Mouse (Mus musculus): ENCODE data around the gene Cops7b. TPM values are rescaled to one million over a fixed set of nuclear protein-coding genes. Genes with fewer than 3 reads are reported as not detected.

Cops7b gene
- polyA plus RNA-seq, 1 experiment from 2014 or later: 32.6 TPM

DNA sequence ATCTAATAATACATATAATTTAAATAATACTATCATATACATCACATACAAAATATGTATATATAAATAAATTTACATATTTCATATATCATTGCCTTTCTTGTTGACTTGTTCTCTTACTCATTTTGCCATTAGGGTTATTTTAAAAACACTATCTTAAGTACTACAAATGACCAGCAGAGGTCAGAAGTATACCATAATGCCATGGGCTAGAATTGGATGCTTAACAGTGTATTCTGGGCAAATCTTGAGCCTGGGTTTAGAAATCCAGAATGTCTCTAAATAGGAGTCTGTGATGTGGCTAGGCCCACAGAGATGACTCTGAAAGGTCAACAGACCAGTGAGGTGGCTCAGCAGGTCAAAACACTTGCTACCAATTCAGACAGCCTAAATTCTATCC, 31.6 kb downstream of the Cops7b start:
- Histone ChIP-seq H3K9ac (ENCODE audit: low read length) (no peak overlapping the region), H3K4me1 (ENCODE audit: control insufficient read depth, insufficient read depth, low read length) (no peaks in the 10 kb centered on the region), H3K27ac (ENCODE audit: low read length) (no peak overlapping the region), H3K36me3 (ENCODE audit: control insufficient read depth, insufficient read depth, low read length) (no peaks in the 10 kb centered on the region), H3K27me3 (ENCODE audit: control insufficient read depth, insufficient read depth, low read length) (no peaks in the 10 kb centered on the region), H3K4me2 (ENCODE audit: low read depth, low read length) (no peak overlapping the region), H3K9me3 (replicated peaks; ENCODE audit: control insufficient read depth, low read length) (no peaks in the 10 kb centered on the region), H3K4me3 (replicated peaks; ENCODE audit: low read length) (no peak overlapping the region)
- ATAC-seq (ENCODE audit: insufficient read depth, low FRiP score): no peak

DNA sequence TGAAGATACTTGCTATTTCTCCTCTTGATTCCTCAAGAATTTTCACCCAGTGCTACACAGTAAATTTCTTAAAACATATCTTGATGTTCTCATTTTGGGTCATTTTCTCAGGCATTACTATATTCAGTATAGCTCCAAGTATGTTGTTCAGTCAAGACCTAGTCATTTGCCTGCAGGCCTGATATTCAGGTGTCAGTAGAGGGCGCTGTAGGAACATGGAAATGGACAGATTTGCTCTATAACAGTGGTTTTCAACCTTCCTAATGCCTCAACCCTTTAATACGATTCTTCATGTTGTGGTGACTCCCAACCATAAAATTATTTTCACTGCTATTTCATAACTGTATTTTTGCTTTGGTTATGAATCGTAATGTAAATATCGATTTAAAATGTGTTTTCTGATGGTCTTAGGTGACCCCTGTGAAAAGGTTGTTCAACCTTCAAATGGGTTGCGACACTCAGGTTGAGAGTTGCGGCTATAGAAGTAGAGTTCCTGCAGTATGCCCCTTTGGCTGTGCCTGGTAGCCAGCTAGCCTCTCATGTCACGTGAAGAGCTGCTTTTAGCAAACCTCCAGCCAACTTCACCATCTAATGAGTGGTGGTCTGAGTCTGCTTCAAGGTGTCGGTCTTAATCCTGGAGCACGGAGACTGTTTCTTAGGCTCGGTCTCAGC, 35.9 kb downstream of the Cops7b start:
- no peaks in the 10 kb centered on the region for H3K9me3 ChIP-seq (replicated peaks; ENCODE audit: control insufficient read depth, low read length)
- no peak overlapping the region for H3K9ac ChIP-seq (ENCODE audit: low read length)
- no peak overlapping the region for H3K4me3 ChIP-seq (replicated peaks; ENCODE audit: low read length)
- no peaks in the 10 kb centered on the region for H3K36me3 ChIP-seq (ENCODE audit: control insufficient read depth, insufficient read depth, low read length)
- 56% methylated on average over 10 of the region's 10 CpGs for WGBS
- no peaks in the 10 kb centered on the region for H3K27me3 ChIP-seq (ENCODE audit: control insufficient read depth, insufficient read depth, low read length)
- ATAC-seq (ENCODE audit: insufficient read depth, low FRiP score): 0 out of 2 replicates have a peak, but pooled peaks have one; percentile 51
- no peak overlapping the region for H3K27ac ChIP-seq (ENCODE audit: low read length)
- H3K4me2 ChIP-seq (ENCODE audit: low read depth, low read length): no peak overlapping the region
- peaks cover 4% of the 10 kb centered on the region; the same call in 1 of the 2 replicates for H3K4me1 ChIP-seq (ENCODE audit: control insufficient read depth, insufficient read depth, low read length)

DNA sequence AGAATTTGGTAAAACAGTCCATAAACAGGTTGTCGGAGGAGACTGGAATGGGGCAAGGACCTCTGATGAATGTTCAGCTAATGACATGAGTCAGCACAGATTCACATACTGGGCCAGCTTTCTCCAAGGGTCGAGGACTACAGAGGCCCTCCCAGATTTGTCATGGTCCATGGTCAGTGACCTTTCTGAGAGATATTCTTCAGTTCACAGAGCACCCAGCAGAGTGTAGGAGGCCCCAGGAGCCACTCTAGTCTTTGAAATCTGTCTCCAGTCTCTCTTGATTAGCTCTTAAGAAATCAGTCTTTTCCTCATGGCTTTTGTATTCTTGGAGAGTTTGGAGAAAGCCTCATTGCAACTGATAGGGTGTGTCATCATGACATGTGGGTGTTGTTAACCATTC, 39.6 kb downstream of the Cops7b start:
- 67% methylated on average over 2 of the region's 2 CpGs for WGBS
- H3K27me3 ChIP-seq (ENCODE audit: control insufficient read depth, insufficient read depth, low read length): no peaks in the 10 kb centered on the region

DNA sequence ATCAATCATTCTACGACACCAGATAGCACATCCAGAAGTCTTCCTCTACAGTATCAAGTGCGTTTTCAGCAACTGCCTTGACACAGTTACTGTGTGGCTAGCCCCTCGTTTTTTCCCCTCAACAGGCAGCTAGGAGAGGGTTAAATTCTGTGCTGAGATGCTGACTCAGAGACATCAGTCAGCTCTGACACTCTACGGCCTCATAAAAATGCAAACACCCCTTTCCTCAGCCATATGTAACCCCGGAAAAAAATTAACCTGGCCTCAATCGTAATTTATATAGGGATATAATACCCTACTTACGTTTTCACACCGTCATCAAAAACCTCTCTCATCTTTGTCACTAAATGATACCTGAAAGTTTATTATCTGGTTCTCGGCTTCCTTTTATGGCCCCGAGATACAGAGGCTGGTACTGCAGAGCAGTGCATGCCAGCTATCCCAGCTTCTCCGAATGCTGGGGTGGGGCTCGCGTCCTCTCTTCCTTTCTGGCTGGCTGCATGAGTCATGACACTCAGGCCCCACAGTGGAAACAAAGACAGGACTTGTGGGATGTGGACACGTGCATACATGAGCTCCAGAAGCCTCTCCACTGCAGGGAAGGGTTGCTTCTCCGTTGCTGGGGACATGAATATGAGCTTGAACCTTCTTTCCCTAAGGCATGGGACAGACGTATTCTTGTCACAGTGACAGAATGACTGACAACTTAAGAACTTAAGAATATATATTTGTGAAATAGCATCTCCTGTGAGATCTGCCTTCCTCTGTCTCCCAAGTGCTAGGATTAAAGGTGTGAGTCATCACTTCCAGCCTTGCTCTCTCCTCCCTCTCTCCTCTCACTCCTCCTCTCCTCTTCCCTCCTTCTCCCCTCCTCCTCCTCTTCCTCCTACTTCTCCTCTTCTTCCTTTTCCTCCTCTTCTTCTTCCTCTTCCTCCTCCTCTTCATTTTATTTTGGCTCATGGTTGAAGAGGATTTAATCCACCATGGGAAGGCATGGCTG, 40.6 kb downstream of the Cops7b start:
- 0 out of 2 replicates have a peak, but pooled peaks have one; percentile 44 for ATAC-seq (ENCODE audit: insufficient read depth, low FRiP score)
- H3K4me3 ChIP-seq (replicated peaks; ENCODE audit: low read length): no peak overlapping the region
- no peaks in the 10 kb centered on the region for H3K36me3 ChIP-seq (ENCODE audit: control insufficient read depth, insufficient read depth, low read length)
- H3K27me3 ChIP-seq (ENCODE audit: control insufficient read depth, insufficient read depth, low read length): no peaks in the 10 kb centered on the region
- H3K9ac ChIP-seq (ENCODE audit: low read length): no peak overlapping the region
- 30% methylated on average over 16 of the region's 16 CpGs for WGBS
- no peaks in the 10 kb centered on the region for H3K9me3 ChIP-seq (replicated peaks; ENCODE audit: control insufficient read depth, low read length)
- peak overlapping the region; percentile 7; the same call in 1 of the 2 replicates for H3K4me2 ChIP-seq (ENCODE audit: low read depth, low read length)
- peaks cover 4% of the 10 kb centered on the region; the same call in 1 of the 2 replicates for H3K4me1 ChIP-seq (ENCODE audit: control insufficient read depth, insufficient read depth, low read length)
- no peak overlapping the region for H3K27ac ChIP-seq (ENCODE audit: low read length)

More for the DNA sequence above, 39.6 kb downstream of the Cops7b start:
- Histone ChIP-seq H3K4me3 (replicated peaks; ENCODE audit: low read length) (no peak overlapping the region), H3K9ac (ENCODE audit: low read length) (no peak overlapping the region), H3K36me3 (ENCODE audit: control insufficient read depth, insufficient read depth, low read length) (no peaks in the 10 kb centered on the region), H3K4me2 (ENCODE audit: low read depth, low read length) (no peak overlapping the region), H3K9me3 (replicated peaks; ENCODE audit: control insufficient read depth, low read length) (no peaks in the 10 kb centered on the region), H3K4me1 (ENCODE audit: control insufficient read depth, insufficient read depth, low read length) (peaks cover 4% of the 10 kb centered on the region; the same call in 1 of the 2 replicates), H3K27ac (ENCODE audit: low read length) (no peak overlapping the region)
- no peak for ATAC-seq (ENCODE audit: insufficient read depth, low FRiP score)

DNA sequence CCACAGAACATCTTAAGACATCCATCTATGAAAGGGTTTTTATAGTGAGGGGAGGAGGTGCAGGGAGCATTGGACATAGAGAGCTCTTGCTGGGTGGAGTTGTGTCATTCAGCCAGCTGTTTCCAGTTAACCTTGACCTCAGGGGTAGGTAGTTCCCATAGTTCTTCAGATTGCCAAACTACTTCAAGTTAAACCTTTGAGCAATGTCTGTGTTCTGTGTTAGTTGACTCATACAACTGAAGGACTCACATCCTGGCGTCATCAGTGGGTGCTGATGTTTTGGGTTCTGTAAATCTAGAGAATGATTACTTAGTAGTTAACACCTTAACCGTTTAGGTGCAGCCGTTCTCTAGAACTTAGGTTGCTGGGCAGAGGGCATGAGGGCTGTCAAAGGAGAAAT, 45.6 kb downstream of the Cops7b start:
- Histone ChIP-seq H3K4me2 (ENCODE audit: low read depth, low read length) (no peak overlapping the region), H3K4me1 (ENCODE audit: control insufficient read depth, insufficient read depth, low read length) (peaks cover 13% of the 10 kb centered on the region), H3K4me3 (replicated peaks; ENCODE audit: low read length) (no peak overlapping the region), H3K9me3 (replicated peaks; ENCODE audit: control insufficient read depth, low read length) (no peaks in the 10 kb centered on the region), H3K27me3 (ENCODE audit: control insufficient read depth, insufficient read depth, low read length) (no peaks in the 10 kb centered on the region), H3K27ac (ENCODE audit: low read length) (no peak overlapping the region), H3K36me3 (ENCODE audit: control insufficient read depth, insufficient read depth, low read length) (no peaks in the 10 kb centered on the region), H3K9ac (ENCODE audit: low read length) (no peak overlapping the region)
- 53% methylated on average over 3 of the region's 3 CpGs for WGBS
- ATAC-seq (ENCODE audit: insufficient read depth, low FRiP score): no peak

DNA sequence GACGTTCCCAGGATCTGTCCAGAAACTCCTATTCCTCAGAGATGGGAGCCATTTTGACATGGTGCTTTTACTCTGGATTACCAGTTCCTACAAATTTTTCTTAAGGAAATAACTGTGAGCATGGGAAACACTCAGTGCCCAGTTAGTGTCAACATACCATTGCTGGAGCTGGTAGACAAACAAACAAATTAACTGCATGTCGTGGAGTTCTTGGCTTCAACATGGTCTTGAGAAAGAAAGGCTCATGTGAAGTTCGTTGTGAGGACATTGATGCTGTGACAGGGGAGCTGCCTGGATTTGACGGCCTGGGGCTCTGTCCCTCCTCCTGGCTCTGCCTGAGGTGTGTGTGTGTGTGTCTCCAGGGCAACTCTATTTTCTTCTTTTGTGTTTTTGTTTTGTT, 47.2 kb downstream of the Cops7b start:
- no peaks in the 10 kb centered on the region for H3K27me3 ChIP-seq (ENCODE audit: control insufficient read depth, insufficient read depth, low read length)
- no peak overlapping the region for H3K9ac ChIP-seq (ENCODE audit: low read length)
- no peak overlapping the region for H3K4me3 ChIP-seq (replicated peaks; ENCODE audit: low read length)
- peaks cover 14% of the 10 kb centered on the region for H3K4me1 ChIP-seq (ENCODE audit: control insufficient read depth, insufficient read depth, low read length)
- H3K4me2 ChIP-seq (ENCODE audit: low read depth, low read length): no peak overlapping the region
- ATAC-seq (ENCODE audit: insufficient read depth, low FRiP score): no peak
- no peak overlapping the region for H3K27ac ChIP-seq (ENCODE audit: low read length)
- H3K9me3 ChIP-seq (replicated peaks; ENCODE audit: control insufficient read depth, low read length): no peaks in the 10 kb centered on the region
- no peaks in the 10 kb centered on the region for H3K36me3 ChIP-seq (ENCODE audit: control insufficient read depth, insufficient read depth, low read length)
- 48% methylated on average over 4 of the region's 4 CpGs for WGBS

DNA sequence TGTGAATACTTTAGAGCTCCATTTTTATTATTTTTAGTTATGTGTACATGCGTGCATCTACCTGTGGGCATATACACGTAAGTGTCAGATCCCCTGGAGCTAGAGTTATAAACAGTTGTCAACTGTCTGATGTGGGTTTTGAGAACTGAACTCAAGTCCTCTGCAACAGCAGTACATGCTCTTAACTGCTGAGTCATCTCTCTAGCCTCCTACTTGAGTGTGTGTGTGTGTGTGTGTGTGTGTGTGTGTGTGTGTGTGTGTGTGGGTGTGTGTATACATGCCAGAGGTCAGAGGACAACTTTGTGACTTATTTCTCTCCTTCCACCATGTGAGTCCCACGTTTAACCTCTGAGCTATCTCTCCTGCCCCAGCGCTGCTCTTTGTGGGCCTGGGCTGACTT, 47.8 kb downstream of the Cops7b start:
- Histone ChIP-seq H3K4me3 (replicated peaks; ENCODE audit: low read length) (no peak overlapping the region), H3K4me2 (ENCODE audit: low read depth, low read length) (no peak overlapping the region), H3K9me3 (replicated peaks; ENCODE audit: control insufficient read depth, low read length) (no peaks in the 10 kb centered on the region), H3K27ac (ENCODE audit: low read length) (no peak overlapping the region; the same call in 1 of the 2 replicates), H3K4me1 (ENCODE audit: control insufficient read depth, insufficient read depth, low read length) (peaks cover 14% of the 10 kb centered on the region), H3K36me3 (ENCODE audit: control insufficient read depth, insufficient read depth, low read length) (no peaks in the 10 kb centered on the region), H3K9ac (ENCODE audit: low read length) (no peak overlapping the region), H3K27me3 (ENCODE audit: control insufficient read depth, insufficient read depth, low read length) (no peaks in the 10 kb centered on the region)
- 80% methylated on average over 4 of the region's 4 CpGs for WGBS
- ATAC-seq (ENCODE audit: insufficient read depth, low FRiP score): no peak

DNA sequence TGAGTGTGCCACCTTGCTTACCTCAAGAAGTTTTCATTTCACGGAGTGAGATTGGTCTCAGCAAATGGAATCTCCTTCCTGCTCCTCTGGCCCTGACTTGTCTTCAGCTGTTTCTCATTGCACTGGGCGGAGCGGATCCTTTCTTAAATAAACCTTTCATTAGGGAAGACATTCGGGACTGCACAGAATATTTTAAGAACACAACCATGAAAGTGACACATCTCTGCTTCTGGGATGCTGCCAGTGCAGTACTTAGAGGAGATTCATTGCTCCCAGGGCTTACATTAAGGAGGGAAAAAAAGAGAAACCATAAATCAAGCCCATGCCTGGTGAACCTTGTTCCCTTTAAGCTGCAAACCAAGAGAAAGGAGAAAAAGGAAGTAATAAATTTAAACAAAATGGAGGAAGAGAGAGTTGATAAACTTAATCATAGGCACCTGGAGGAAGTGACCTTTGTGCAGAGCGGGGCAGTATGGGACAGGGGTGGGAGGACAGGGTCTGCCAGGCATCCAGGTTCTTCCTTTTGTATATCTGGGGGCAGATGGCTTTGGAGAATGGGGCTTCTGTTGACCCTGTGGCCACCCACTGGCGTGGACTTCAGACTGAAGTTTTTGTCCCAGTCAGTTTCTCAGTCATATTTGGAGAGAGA, 50.2 kb downstream of the Cops7b start:
- Histone ChIP-seq H3K4me1 (ENCODE audit: control insufficient read depth, insufficient read depth, low read length) (peaks cover 14% of the 10 kb centered on the region), H3K4me3 (replicated peaks; ENCODE audit: low read length) (no peak overlapping the region), H3K4me2 (ENCODE audit: low read depth, low read length) (no peak overlapping the region), H3K36me3 (ENCODE audit: control insufficient read depth, insufficient read depth, low read length) (no peaks in the 10 kb centered on the region), H3K27me3 (ENCODE audit: control insufficient read depth, insufficient read depth, low read length) (no peaks in the 10 kb centered on the region), H3K27ac (ENCODE audit: low read length) (peak overlapping the region; percentile 76), H3K9me3 (replicated peaks; ENCODE audit: control insufficient read depth, low read length) (no peaks in the 10 kb centered on the region), H3K9ac (ENCODE audit: low read length) (no peak overlapping the region)
- WGBS: 35% methylated on average over 6 of the region's 6 CpGs
- peak; percentile 71 for ATAC-seq (ENCODE audit: insufficient read depth, low FRiP score)

Measured in stomach, embryonic 16.5 days (tissue).